Mouse (Mus musculus) lung, postnatal 0 days (tissue): Measurements from ENCODE around the gene Mcmbp. TPM values are rescaled to one million over a fixed set of nuclear protein-coding genes. Genes with fewer than 3 reads are reported as not detected.

Source experiments
- ATAC-seq: fragments of 200-750 bp; cut with Nextera tagmentation; 2 replicates; pipeline ENCODE4 v1.8.0; 2017; ENCODE audit warnings: moderate library complexity
- DNase-seq: peaks from one replicate; pipeline ENCODE4 v3.0.0-alpha.2; 2016; ENCODE audit warnings: low spot score
- H3K27ac ChIP-seq: fragments of 300-500 bp; sonication (generic); 2 replicates; pipeline ENCODE4 v1.5.1; 2014; ENCODE audit warnings: antibody characterized with exemption, mild to moderate bottlenecking, low read length, mixed read lengths
- H3K27me3 ChIP-seq: fragments of 300-500 bp; sonication (generic); replicated peaks from 2 replicates; pipeline ENCODE4 v1.6.1; 2014; ENCODE audit warnings: low read length, mixed read lengths; ENCODE audit not compliant: insufficient read depth
- H3K36me3 ChIP-seq: fragments of 300-500 bp; sonication (generic); 2 replicates; pipeline ENCODE4 v1.6.1; 2014; ENCODE audit warnings: low read length, mixed read lengths; ENCODE audit not compliant: insufficient read depth
- H3K4me1 ChIP-seq: fragments of 300-500 bp; sonication (generic); 2 replicates; pipeline ENCODE4 v1.6.1; 2014; ENCODE audit warnings: antibody characterized with exemption, low read depth, low read length, mixed read lengths; ENCODE audit not compliant: insufficient read depth
- H3K4me2 ChIP-seq: fragments of 300-500 bp; sonication (generic); replicated peaks from 2 replicates; pipeline ENCODE4 v1.6.1; 2014; ENCODE audit warnings: low read depth, mild to moderate bottlenecking, low read length, moderate library complexity, mixed read lengths
- H3K4me3 ChIP-seq: fragments of 300-500 bp; sonication (generic); 2 replicates; pipeline ENCODE4 v1.5.1; 2014; ENCODE audit warnings: low read depth, low read length
- H3K9ac ChIP-seq: fragments of 300-500 bp; sonication (generic); replicated peaks from 2 replicates; pipeline ENCODE4 v1.6.1; 2014; ENCODE audit warnings: low read depth, mild to moderate bottlenecking
- H3K9me3 ChIP-seq: fragments of 300-500 bp; sonication (generic); 2 replicates; pipeline ENCODE4 v1.6.1; 2016; ENCODE audit warnings: low read length, mixed read lengths
- CTCF ChIP-seq: IDR thresholded peaks from 2 replicates; pipeline ENCODE4 v1.5.1; 2016; ENCODE audit warnings: antibody characterized with exemption, mild to moderate bottlenecking
- EP300 ChIP-seq: IDR thresholded peaks from 2 replicates; pipeline ENCODE4 v1.6.1; 2016; ENCODE audit warnings: antibody characterized with exemption, mild to moderate bottlenecking, control low read depth
- WGBS: fragments of 180-500 bp; shearing (Covaris S2); extraction: QIAGEN DNeasy Blood & Tissue Kit; methylation state at CpG from one replicate; pipeline ENCODE4 v1.1.7; 2014; 5-methylcytosine and 5-hydroxymethylcytosine counted together
- polyA plus RNA-seq: library from polyadenylated mRNA; unstranded; fragments of >200 nt; fragmentation: Nextera tagmentation; extraction: Ambion mirVana; gene quantifications from 2 replicates; pipeline ENCODE4 v1.2.1, GENCODE M21; 2015

Gene Mcmbp
- polyA plus RNA-seq: 38.8 and 40.2 TPM in 2 replicates

GRCm38 (mm10) chr7:128740334-128740733, at the start of gene Mcmbp:
Gene Mcmbp, minus strand, starts transcription at chr7:128740495.
- ATAC-seq: peak; percentile 85
- DNase-seq: peak; percentile 98
- 0% methylated on average over 12 of the region's 35 CpGs for WGBS

GRCm38 (mm10) chr7:128790045-128790444, 49.8 kb upstream of the Mcmbp start:
- TF ChIP-seq EP300 (peak; percentile 57), CTCF (no peak)
- no peak overlapping the region for H3K27ac ChIP-seq
- no peaks in the 10 kb centered on the region for H3K9me3 ChIP-seq
- DNase-seq (peak; percentile 34), ATAC-seq (peak; percentile 23; the same call in 1 of the 2 replicates)
- H3K4me1 ChIP-seq: no peaks in the 10 kb centered on the region
- WGBS: 75% methylated on average over 4 of the region's 4 CpGs
- no peaks in the 10 kb centered on the region for H3K27me3 ChIP-seq
- H3K36me3 ChIP-seq: peaks cover 8% of the 10 kb centered on the region; the same call in 1 of the 2 replicates
- H3K4me3 ChIP-seq: no peak overlapping the region
- H3K9ac ChIP-seq: no peak overlapping the region
- H3K4me2 ChIP-seq: no peak overlapping the region

More at GRCm38 (mm10) chr7:128740334-128740733, at the start of gene Mcmbp:
- Histone ChIP-seq H3K4me1 (peaks cover 13% of the 10 kb centered on the region; the same call in 1 of the 2 replicates), H3K9me3 (no peaks in the 10 kb centered on the region), H3K4me3 (peak within 1 kb of the TSS; percentile 99), H3K4me2 (peak within 1 kb of the TSS; percentile 74), H3K36me3 (no peaks in the 10 kb centered on the region), H3K9ac (peak within 1 kb of the TSS; percentile 88), H3K27me3 (no peaks in the 10 kb centered on the region), H3K27ac (peak within 1 kb of the TSS; percentile 97)
- no peak for TF ChIP-seq CTCF
- TF ChIP-seq EP300: no peak

GRCm38 (mm10) chr7:128781846-128782245, 41.6 kb upstream of the Mcmbp start:
- TF ChIP-seq EP300 (no peak), CTCF (no peak)
- WGBS: 94% methylated on average over 3 of the region's 3 CpGs
- peaks cover 52% of the 10 kb centered on the region for H3K36me3 ChIP-seq
- H3K4me3 ChIP-seq: no peak overlapping the region
- no peak overlapping the region for H3K4me2 ChIP-seq
- H3K9ac ChIP-seq: no peak overlapping the region
- no peaks in the 10 kb centered on the region for H3K9me3 ChIP-seq
- no peak overlapping the region for H3K27ac ChIP-seq
- no peaks in the 10 kb centered on the region for H3K27me3 ChIP-seq
- ATAC-seq: no peak
- H3K4me1 ChIP-seq: no peaks in the 10 kb centered on the region
- no peak for DNase-seq

GRCm38 (mm10) chr7:128779305-128779704, 39.0 kb upstream of the Mcmbp start:
- peak; percentile 50 for DNase-seq
- H3K4me3 ChIP-seq: no peak overlapping the region
- H3K27ac ChIP-seq: no peak overlapping the region
- TF ChIP-seq EP300: no peak
- peak; percentile 74 for TF ChIP-seq CTCF
- H3K4me2 ChIP-seq: no peak overlapping the region
- no peak; the same call in 1 of the 2 replicates for ATAC-seq
- no peaks in the 10 kb centered on the region for H3K27me3 ChIP-seq
- peaks cover 59% of the 10 kb centered on the region for H3K36me3 ChIP-seq
- H3K9ac ChIP-seq: no peak overlapping the region
- 47% methylated on average over 6 of the region's 6 CpGs for WGBS
- H3K4me1 ChIP-seq: no peaks in the 10 kb centered on the region
- no peaks in the 10 kb centered on the region for H3K9me3 ChIP-seq

- no peak for DNase-seq
- H3K36me3 ChIP-seq: peaks cover 71% of the 10 kb centered on the region
- TF ChIP-seq CTCF (no peak), EP300 (no peak)
- H3K9me3 ChIP-seq: no peaks in the 10 kb centered on the region
- no peak overlapping the region for H3K4me3 ChIP-seq
- H3K27me3 ChIP-seq: no peaks in the 10 kb centered on the region
- H3K4me2 ChIP-seq: no peak overlapping the region
- H3K27ac ChIP-seq: no peak overlapping the region
- WGBS: 74% methylated on average over 6 of the region's 6 CpGs
- ATAC-seq: no peak
- H3K4me1 ChIP-seq: no peaks in the 10 kb centered on the region
- H3K9ac ChIP-seq: no peak overlapping the region
These were observed 36.9 kb upstream of the Mcmbp start for GRCm38 (mm10) chr7:128777201-128777600.

GRCm38 (mm10) chr7:128766696-128767095, 26.4 kb upstream of the Mcmbp start:
- Histone ChIP-seq H3K4me1 (no peaks in the 10 kb centered on the region), H3K36me3 (peaks cover 52% of the 10 kb centered on the region), H3K27ac (no peak overlapping the region), H3K9ac (no peak overlapping the region), H3K4me3 (no peak overlapping the region), H3K4me2 (no peak overlapping the region), H3K9me3 (no peaks in the 10 kb centered on the region), H3K27me3 (no peaks in the 10 kb centered on the region)
- TF ChIP-seq EP300 (no peak), CTCF (no peak)
- ATAC-seq (no peak), DNase-seq (no peak)

- Histone ChIP-seq H3K27me3 (no peaks in the 10 kb centered on the region), H3K9ac (no peak overlapping the region), H3K4me1 (no peaks in the 10 kb centered on the region), H3K27ac (no peak overlapping the region), H3K9me3 (no peaks in the 10 kb centered on the region), H3K4me2 (no peak overlapping the region), H3K4me3 (no peak overlapping the region), H3K36me3 (peaks cover 68% of the 10 kb centered on the region)
- no peak for ATAC-seq
- no peak for DNase-seq
- 85% methylated on average over 4 of the region's 4 CpGs for WGBS
- TF ChIP-seq CTCF (no peak), EP300 (no peak)
These were observed 18.7 kb upstream of the Mcmbp start for GRCm38 (mm10) chr7:128758948-128759347.
